Mouse (Mus musculus) kidney, adult 9 months (tissue): ENCODE data around the gene B2m.
A peak's percentile ranks its signal among the peaks of the same experiment; 100 is the strongest.

ENCODE experiments used
- DNase-seq: peaks from one replicate; pipeline ENCODE4 v3.0.0; 2022

B2m gene

DNA sequence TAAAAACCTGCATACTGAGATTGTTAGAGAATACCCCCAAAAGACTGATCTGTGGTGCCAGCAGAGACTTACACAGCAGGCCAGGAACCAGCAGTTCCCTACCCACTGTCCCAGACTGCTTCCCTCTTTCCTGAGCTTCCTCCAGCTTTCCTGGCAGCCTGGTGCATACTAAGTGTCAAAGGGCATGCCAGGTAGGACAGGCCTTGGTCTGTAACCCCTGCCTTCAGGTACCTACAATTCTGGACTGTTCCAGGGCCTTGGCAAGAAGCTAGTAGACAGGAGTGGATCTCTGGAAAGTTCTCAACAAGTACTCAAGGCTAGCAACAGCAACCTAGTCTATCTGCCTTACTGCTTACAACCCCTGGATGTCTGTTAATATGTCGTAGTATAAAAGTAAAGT lies 3.7 kb downstream of the B2m start:
- DNase-seq = no peak

- no peak for DNase-seq
Measured at GRCm38 (mm10) chr2:122152850-122153249, 5.4 kb downstream of the B2m start.

DNA sequence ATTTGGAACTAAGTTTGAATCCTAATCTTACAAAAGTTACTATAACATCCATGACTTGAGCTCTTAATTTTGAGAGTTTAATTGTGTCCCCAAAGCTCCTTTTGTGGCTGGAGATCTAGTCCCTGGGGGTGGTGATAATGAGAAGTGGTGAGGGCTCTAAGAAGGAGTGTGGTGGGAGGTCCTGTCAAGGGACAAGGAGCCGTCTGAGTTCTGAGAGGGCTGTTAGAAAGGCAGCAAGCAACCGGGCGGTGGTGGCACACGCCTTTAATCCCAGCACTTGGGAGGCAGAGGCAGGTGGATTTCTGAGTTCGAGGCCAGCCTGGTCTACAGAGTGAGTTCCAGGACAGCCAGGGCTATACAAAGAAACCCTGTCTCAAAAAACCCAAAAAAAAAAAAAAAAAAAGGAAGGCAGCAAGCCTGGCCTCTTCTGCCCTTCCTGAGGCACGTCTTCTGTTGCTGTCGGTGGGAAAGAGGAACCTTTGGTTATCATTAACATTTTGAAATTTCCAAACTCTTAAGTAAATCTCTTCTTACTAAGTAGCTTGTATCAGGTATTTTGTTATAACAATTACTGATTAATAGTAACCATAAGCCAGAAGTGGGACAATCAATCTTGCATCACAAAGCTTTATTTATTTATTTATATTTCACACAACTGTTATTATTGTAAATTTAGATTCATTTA lies 6.3 kb downstream of the B2m start:
- no peak for DNase-seq

DNA sequence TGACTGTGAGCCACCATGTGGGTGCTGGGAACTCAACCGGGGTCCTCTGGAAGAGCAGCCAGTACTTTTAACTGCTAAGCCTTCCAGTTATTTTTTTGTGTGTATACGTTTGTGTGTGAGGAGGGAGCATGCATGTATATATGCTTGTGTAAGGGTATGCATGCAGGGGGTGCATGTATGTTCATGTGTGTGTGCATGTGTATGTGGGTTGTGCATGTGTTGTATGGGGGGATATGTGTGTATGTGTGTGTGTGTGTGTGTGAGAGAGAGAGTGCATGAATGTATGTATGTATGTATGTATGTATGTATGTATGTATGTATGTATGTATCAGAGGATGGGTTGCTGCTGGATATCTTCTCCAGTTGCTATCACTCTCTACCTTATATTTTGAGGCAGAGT lies 7.0 kb downstream of the B2m start:
- no peak for DNase-seq

DNA sequence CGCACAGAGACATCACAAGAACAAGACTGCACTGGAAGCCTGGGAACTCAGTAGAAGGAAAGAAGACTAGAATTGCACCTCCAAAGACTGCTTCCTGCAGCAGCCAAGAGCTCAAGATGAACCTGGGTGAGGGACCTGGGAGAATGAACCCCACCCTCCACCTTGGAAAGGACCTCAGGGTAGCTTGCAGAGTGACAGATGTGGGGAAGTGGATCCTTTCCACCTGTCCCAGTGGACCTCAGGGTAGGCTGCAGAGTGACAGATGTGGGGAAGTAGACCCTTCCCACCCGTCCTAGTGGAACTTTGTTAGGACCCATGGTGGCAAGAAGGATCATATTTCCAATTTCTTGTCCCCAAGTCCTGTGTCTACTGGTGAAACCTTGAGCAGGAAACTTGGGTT lies 7.8 kb downstream of the B2m start:
- DNase-seq = no peak

DNA sequence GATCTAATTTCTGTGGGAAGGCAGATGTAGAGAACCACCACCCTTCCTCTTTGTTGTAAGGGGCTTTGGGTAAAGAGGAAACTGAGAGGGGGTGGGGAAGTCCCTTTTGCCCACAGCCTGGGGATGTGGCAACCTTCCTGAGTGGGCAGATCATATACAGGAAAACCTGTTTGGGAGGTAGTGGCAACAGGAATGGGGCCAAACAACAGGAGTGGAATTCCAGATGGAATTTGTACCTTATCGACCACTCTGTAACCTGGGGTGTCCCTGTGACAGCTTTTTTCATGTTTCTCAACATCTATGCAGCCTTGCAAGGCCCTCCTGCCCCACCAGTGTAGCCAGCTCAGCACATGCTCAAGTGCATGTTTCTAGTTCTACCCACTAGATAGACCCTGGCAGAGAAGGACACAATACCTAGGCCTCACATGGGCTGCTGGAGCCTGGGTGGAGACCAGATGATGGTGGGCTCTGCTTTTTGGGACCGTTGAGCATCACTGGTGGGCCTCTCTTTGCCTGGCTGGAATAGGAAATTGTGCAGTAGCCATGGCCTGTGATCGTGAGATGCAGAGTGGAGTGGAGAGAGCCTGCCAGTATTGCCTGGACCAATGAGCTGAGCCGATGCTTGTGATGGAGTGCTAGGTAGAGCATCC lies 8.7 kb downstream of the B2m start:
- DNase-seq = no peak

DNA sequence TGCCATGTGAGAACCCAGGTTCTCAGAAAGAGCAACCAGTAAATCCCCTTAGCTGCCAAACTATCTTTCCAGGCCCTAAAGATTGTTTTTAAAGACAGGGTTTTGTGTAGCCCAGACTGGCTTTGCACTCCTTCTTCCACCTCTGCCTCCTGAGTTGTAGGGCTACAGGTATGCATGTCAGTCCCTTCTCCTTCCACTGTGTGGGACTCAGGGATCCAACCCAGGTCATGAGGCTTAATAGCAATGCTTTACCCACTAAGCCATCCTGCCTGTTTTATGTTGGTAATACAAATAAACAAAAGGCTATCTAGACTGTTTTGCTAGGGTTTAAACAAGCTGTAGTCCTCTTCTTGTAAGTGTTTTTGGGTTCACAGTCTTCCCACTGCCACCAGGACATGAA lies 10.1 kb downstream of the B2m start:
- DNase-seq = no peak

DNA sequence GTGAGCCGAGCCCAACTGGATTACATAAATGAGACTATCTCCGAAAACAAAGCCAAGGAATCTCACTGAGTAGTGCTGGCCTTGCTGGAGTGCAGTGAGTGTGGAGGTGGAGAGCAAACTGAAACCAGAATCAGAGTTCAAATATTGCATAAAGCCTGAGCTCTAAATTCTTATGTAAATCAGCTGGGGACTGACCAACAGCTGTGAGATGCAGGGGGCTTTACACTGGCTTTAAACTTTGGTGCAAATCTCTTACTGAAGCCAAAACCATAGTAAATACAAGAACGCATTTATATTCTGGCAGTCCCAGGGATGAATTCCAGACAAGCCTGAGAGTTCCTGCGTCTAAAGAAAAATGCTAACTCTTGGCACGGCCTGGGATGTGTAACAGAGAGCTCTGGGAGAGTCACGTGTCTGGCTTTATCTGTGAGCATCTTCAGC lies 10.9 kb downstream of the B2m start:
- no peak for DNase-seq

DNA sequence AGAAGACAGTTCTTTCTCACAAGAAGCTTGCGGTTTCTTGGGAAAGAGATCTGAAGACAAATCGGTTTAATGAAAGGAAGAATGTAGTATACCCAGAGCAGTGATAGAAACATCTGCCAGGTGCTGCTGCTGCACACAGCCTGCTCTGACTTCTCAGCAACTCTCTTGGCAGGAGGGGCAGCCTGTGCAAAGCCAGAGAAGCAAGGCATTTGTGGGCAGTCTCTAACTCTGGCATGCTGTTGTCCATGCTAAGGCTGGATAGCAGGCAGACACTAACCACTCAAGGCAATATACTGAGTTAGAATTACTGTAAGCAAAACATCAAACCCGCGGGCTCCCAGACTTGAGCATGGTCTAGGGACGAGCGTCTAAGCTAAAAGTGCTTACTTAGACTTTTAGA lies 12.2 kb downstream of the B2m start:
- no peak for DNase-seq

DNA sequence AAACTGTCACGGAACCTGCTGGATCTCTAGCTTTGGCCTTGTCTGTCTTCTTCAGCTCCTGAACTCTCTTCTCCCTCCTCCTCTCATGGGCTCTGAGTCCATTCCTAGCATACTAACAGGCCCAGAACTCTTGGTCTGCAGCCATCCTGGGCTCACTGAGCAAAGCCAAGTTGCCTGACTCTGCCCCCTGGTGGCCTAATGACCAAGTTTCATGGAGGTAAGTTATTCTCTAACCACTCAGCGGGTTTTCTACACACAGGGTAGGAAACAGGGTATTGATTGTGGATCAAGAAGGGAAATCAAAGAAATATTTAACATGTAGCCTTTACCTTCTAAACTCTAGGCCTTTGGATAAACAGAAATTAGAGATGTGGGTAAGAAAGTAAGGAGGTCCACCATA lies 13.2 kb downstream of the B2m start, which contains the start of gene Trim69:
Gene Trim69, plus strand, starts transcription at position 21 of the 400 bp plus-strand sequence.
- peak; percentile 90 for DNase-seq

DNA sequence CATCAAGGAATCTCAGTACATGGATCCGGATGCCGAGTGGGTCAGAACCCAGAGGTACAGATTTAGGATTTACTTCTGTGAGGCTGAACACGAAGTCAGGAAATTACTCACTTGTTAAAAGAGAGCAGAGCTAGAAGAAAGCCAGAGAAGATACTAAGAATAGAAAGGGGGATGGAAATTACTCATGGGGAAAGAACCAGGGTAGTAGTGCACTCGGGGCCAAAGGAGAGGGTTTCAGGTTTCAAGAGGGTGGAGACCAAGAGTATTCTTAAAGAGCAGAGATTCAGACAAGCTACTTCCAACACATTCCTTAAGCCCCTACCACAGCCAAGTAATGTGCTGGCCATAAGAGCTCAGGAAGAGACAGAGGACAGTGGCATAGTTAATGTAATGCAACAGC lies 14.1 kb downstream of the B2m start:
- DNase-seq = no peak

DNA sequence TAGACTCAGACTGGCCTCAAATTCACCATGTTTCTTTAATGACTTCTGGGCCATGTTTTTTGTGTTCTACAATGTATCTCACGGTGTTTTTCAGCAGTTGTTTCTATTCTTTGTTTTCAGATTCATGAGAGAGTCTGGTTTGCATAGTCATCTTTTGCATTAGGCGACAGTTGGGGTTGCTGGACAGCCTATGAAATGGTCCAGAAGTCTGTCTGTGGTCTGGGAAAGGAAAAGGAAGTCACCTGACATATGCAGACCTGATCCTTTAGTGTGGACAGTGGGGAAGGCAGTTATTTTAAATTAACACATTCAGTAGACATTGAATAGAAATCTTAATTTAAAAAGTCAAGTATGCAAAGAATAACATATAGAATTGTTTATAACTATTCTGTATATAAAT lies 15.0 kb downstream of the B2m start:
- no peak for DNase-seq

DNA sequence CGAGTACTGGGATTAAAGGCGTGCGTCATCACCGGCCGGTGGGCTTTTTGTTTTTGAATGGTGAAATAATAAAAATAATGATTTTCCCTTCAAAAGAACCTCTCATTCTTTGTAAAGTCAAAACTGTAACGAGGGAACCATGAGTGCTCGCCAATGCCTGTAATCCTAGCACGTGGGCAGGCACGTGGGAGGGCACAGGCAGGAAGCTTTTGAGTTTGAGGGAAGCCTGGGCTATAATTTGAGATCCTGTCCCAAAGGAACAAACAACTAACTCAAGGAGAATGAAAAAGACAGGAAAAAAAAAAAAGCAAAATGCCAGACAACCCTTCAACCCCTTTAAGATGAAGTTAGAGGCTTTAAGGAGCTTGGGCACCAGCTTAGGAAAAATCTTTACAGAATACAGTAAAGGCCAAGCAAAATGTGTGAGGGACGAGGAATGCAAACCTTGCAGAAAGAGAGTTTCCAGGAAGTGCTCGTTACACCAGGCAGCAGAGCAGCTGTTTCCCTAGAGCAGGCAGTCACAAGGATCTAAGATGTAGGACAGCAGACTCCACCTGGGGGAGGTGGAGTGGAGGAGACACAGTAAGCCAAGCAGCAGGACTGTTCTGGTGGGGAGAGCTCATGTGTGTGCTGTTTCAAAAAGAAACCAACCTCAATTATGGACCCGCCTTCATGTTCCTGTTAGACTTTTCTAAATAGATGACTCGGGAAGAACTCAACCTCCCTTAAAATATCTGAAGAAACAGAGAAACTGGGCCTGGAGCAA lies 16.1 kb downstream of the B2m start:
- DNase-seq = no peak

DNA sequence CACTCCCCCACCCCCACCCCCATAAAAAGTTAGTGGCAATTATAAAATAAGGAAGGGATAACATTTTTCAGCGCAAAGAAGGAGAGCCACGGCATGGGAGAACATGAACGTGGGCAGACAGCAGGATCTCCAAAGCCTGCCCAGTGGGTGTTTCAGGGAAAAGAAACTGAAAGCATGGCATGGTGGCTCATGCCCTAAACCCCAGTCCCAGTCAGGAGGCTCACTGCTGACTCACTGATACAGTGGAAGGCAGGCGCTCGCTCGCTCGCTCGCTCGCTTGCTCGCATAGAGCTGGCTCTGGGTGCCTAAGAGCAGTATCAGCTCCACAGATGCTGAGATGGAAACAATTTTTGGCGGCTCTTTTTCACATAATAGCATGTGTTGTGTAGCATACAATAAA lies 16.8 kb downstream of the B2m start:
- DNase-seq = no peak

DNA sequence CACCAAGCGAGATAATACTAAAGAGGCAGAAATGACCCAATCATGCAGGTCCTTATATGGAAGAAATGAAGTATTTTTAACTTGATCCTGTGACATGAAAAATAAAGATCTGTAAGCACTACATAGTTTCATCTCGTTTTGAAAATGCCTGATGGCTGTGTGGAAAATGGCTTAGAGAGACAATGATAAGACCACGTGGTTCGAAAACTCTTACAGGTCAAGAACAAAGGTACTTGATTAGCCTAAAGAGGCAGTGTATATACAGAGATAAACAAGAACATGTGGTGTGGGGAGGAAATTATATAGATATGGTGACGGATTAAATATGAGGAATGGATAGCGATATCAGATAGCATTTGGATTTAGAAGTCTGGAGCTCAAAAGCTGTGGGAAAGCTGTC lies 23.8 kb downstream of the B2m start:
- no peak for DNase-seq

DNA sequence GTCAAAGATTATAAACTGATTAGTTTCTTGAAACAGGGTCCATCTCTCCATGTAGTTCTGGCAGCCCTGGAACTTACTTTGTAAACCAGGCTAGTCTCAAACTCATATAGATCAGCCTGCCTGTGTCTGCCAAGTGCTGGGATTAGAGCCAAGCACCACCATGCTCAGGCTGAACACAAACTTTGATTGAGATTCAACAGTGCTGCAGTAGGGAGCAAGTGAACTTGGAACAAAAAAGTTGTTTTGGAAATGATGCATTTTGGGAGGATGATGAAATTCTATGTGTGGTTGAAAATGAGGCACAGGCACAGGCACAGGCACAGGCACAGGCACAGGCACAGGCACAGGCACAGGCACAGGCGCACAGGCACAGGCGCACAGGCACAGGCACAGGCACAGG lies 24.7 kb downstream of the B2m start:
- no peak for DNase-seq

DNA sequence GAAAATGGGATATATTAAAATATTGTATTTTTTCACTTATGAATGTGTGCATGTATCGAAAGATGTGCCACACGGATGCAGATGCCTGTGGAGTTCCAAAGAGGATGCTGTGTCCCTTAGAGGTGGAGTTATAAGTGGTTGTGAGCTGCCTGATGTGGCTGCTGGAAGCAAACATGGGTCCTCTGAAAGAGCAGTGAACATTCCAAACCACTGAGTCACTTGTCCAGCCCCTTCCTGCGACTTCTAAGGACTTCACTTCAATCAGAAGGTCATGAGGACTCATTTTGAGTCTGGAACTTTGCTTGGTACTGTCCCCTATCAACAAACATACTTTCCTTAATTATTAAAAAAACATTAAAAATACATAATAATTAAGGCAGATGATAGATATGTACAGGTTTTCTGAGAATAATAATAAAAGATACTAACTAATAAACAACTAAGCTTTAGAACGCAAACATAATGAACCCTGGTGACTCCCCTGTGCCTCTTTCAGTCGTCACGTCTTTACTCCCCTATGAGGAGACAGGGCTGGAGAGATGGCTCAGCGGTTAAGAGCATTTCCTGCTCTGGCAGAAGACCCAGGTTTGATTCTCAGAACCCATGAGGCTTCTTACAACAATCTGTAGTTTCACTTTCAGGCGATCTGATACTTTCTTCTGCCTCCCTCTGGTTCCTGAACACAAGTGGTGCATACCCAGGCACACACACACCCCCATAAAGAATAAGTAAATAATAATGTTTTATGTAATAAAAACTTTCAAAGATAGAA lies 32.8 kb downstream of the B2m start:
- DNase-seq = no peak

GRCm38 (mm10) chr2:122185086-122185485 lies 37.6 kb downstream of the B2m start:
- DNase-seq = no peak

GRCm38 (mm10) chr2:122186106-122186505 lies 38.6 kb downstream of the B2m start, which contains the start of the genes Patl2 and Terb2:
TSS of gene Patl2 (minus strand) at chr2:122186189.
TSS of gene Terb2 (plus strand) at chr2:122186272.
- DNase-seq = no peak

DNA sequence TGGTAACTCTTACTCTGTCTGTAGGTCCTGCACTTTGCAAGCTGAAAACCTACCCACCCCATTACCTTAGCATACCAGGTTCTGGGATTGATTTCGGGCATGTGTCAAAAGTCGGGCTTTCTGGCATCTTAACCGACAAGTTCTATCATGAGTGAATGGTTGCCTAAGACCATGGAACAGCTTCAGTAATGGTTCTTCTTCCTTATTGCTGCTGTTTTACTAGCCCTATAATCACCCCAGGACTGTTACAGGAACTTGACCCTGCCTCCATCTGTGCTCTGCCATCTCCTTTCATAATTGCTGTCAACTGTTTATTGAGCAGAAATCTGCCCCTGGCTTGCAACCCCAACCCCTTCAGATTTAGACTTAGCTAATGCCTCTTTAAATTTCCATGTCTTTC lies 39.3 kb downstream of the B2m start:
- DNase-seq = no peak

GRCm38 (mm10) chr2:122191849-122192248 lies 44.4 kb downstream of the B2m start:
- DNase-seq = no peak

GRCm38 (mm10) chr2:122194509-122194929 lies 47.0 kb downstream of the B2m start:
- DNase-seq = peak; percentile 68

DNA sequence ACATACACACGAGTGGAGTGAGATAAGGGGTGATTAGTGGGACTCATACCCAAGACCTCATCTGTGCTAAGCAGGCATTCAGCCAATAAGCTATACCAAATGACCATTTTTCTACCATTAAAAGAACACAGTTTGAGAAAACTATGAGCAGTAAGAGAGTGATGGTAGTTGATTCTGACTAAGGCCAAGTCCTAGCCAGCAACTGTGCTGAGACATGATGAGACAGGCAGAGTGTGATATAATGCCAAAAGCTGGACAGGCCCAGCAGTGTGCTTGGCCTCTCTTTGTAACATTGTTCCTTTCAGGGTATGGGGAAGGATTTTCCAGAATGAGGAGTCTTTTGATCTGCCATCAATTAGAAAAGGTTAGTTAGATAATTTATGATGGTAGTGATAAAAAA lies 54.0 kb downstream of the B2m start:
- DNase-seq = no peak
